Mouse (Mus musculus): ENCODE measurements around the gene 1110051M20Rik. TPM values are rescaled to one million over a fixed set of nuclear protein-coding genes. Genes with fewer than 3 reads are reported as not detected.

Gene 1110051M20Rik
- total and polyA plus RNA-seq, 3 experiments: 0.05 to 0.76 TPM; not detected in 1

GRCm38 (mm10) chr2:91455826-91456225 lies 11.3 kb upstream of the 1110051M20Rik start:
- no peak; the same call in 1 of the 2 replicates for ATAC-seq (ENCODE audit: extremely low read depth, insufficient number of reproducible peaks, low FRiP score, poor library complexity, severe bottlenecking)
- peaks cover 3% of the 10 kb centered on the region; the same call in 1 of the 2 replicates for H3K4me1 ChIP-seq (ENCODE audit: insufficient read depth, low read depth, low read length)
- no peak for DNase-seq (ENCODE audit: low spot score)

GRCm38 (mm10) chr2:91454434-91454833 lies 9.9 kb upstream of the 1110051M20Rik start:
- no peak for TF ChIP-seq POLR2AphosphoS5 (IDR thresholded peaks at IDR 0.05; ENCODE audit: insufficient replicate concordance, low read depth, low read length)
- TF ChIP-seq GATA1 (IDR thresholded peaks at IDR 0.05; ENCODE audit: borderline replicate concordance, low read length): no peak
- TF ChIP-seq GATA2 (IDR thresholded peaks at IDR 0.05; ENCODE audit: borderline replicate concordance, low read depth, low read length): no peak
- no peak for TF ChIP-seq TAL1 (conservative IDR thresholded peaks at IDR 0.05; ENCODE audit: low read depth, low read length)
- TF ChIP-seq CTCF (IDR thresholded peaks at IDR 0.05; ENCODE audit: low read depth, low read length): no peak
- Histone ChIP-seq H3K27me3 (ENCODE audit: insufficient read depth, low read length) (peaks cover 56% of the 10 kb centered on the region), H3K9me3 (replicated peaks) (no peaks in the 10 kb centered on the region), H3K36me3 (replicated peaks) (no peaks in the 10 kb centered on the region), H3K4me3 (ENCODE audit: low read depth, low read length) (no peak overlapping the region), H3K4me1 (ENCODE audit: insufficient read depth, low read depth, low read length) (peaks cover 3% of the 10 kb centered on the region; the same call in 1 of the 2 replicates)
- ATAC-seq (ENCODE audit: extremely low read depth, insufficient number of reproducible peaks, low FRiP score, poor library complexity, severe bottlenecking): no peak
- no peak for DNase-seq (ENCODE audit: low spot score)

More at GRCm38 (mm10) chr2:91455826-91456225, 11.3 kb upstream of the 1110051M20Rik start:
- no peak for TF ChIP-seq CTCF (IDR thresholded peaks at IDR 0.05; ENCODE audit: low read depth, low read length)
- TF ChIP-seq POLR2AphosphoS5 (IDR thresholded peaks at IDR 0.05; ENCODE audit: insufficient replicate concordance, low read depth, low read length): no peak
- TF ChIP-seq TAL1 (conservative IDR thresholded peaks at IDR 0.05; ENCODE audit: low read depth, low read length): no peak
- TF ChIP-seq GATA1 (IDR thresholded peaks at IDR 0.05; ENCODE audit: borderline replicate concordance, low read length): no peak
- TF ChIP-seq GATA2 (IDR thresholded peaks at IDR 0.05; ENCODE audit: borderline replicate concordance, low read depth, low read length): no peak
- Histone ChIP-seq H3K36me3 (replicated peaks) (no peaks in the 10 kb centered on the region), H3K4me3 (ENCODE audit: low read depth, low read length) (no peak overlapping the region), H3K27me3 (ENCODE audit: insufficient read depth, low read length) (peaks cover 64% of the 10 kb centered on the region), H3K9me3 (replicated peaks) (peaks cover 3% of the 10 kb centered on the region)

- H3K27me3 ChIP-seq (ENCODE audit: insufficient read depth, low read length): peaks cover 46% of the 10 kb centered on the region
- H3K4me1 ChIP-seq (ENCODE audit: insufficient read depth, low read depth, low read length): peaks cover 3% of the 10 kb centered on the region; the same call in 1 of the 2 replicates
- no peak overlapping the region for H3K4me3 ChIP-seq (ENCODE audit: low read depth, low read length)
- DNase-seq (ENCODE audit: low spot score) (no peak), ATAC-seq (ENCODE audit: extremely low read depth, insufficient number of reproducible peaks, low FRiP score, poor library complexity, severe bottlenecking) (no peak)
- no peaks in the 10 kb centered on the region for H3K36me3 ChIP-seq (replicated peaks)
- no peaks in the 10 kb centered on the region for H3K9me3 ChIP-seq (replicated peaks)
- no peak for TF ChIP-seq POLR2AphosphoS5 (IDR thresholded peaks at IDR 0.05; ENCODE audit: insufficient replicate concordance, low read depth, low read length)
- TF ChIP-seq GATA2 (IDR thresholded peaks at IDR 0.05; ENCODE audit: borderline replicate concordance, low read depth, low read length): no peak
- no peak for TF ChIP-seq CTCF (IDR thresholded peaks at IDR 0.05; ENCODE audit: low read depth, low read length)
- no peak for TF ChIP-seq GATA1 (IDR thresholded peaks at IDR 0.05; ENCODE audit: borderline replicate concordance, low read length)
- no peak for TF ChIP-seq TAL1 (conservative IDR thresholded peaks at IDR 0.05; ENCODE audit: low read depth, low read length)
Measured at GRCm38 (mm10) chr2:91453231-91454075, 8.9 kb upstream of the 1110051M20Rik start.

DNA sequence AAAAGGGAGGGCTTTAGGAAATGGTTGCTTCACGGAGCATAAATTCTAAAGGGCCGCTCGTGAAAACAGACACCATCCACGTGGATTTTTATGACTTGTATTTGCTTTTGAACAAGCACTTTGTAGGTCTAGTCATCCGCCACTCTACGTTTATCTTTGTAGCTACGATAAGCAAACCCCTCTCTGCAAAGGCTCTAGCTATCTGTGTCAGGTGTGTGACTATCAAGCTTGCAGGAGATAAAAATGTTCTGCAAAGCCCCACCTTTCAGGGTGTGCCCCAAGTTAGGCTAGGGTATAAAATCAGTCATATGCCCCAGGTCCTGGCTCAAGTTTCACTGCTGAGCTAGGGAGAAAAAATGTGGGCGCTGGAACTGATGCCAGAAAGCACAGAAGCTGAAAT lies 8.2 kb upstream of the 1110051M20Rik start:
- Histone ChIP-seq H3K27me3 (ENCODE audit: insufficient read depth, low read length) (peaks cover 43% of the 10 kb centered on the region), H3K4me3 (ENCODE audit: low read depth, low read length) (no peak overlapping the region), H3K36me3 (replicated peaks) (no peaks in the 10 kb centered on the region), H3K4me1 (ENCODE audit: insufficient read depth, low read depth, low read length) (peaks cover 1% of the 10 kb centered on the region; the same call in 1 of the 2 replicates), H3K9me3 (replicated peaks) (no peaks in the 10 kb centered on the region)
- no peak for TF ChIP-seq POLR2AphosphoS5 (IDR thresholded peaks at IDR 0.05; ENCODE audit: insufficient replicate concordance, low read depth, low read length)
- no peak for TF ChIP-seq CTCF (IDR thresholded peaks at IDR 0.05; ENCODE audit: low read depth, low read length)
- TF ChIP-seq TAL1 (conservative IDR thresholded peaks at IDR 0.05; ENCODE audit: low read depth, low read length): no peak
- TF ChIP-seq GATA1 (IDR thresholded peaks at IDR 0.05; ENCODE audit: borderline replicate concordance, low read length): no peak
- no peak for TF ChIP-seq GATA2 (IDR thresholded peaks at IDR 0.05; ENCODE audit: borderline replicate concordance, low read depth, low read length)
- DNase-seq (ENCODE audit: low spot score) (no peak), ATAC-seq (ENCODE audit: extremely low read depth, insufficient number of reproducible peaks, low FRiP score, poor library complexity, severe bottlenecking) (no peak)

- H3K4me1 ChIP-seq (ENCODE audit: insufficient read depth, low read depth, low read length): no peaks in the 10 kb centered on the region
- H3K4me3 ChIP-seq (ENCODE audit: low read depth, low read length): no peak overlapping the region
- 0 out of 2 replicates have a peak, but pooled peaks cover 2% of the 10 kb centered on the region for H3K9me3 ChIP-seq (replicated peaks)
- ATAC-seq (ENCODE audit: extremely low read depth, insufficient number of reproducible peaks, low FRiP score, poor library complexity, severe bottlenecking) (no peak), DNase-seq (ENCODE audit: low spot score) (no peak)
- no peaks in the 10 kb centered on the region for H3K36me3 ChIP-seq (replicated peaks)
- peaks cover 26% of the 10 kb centered on the region for H3K27me3 ChIP-seq (ENCODE audit: insufficient read depth, low read length)
- no peak for TF ChIP-seq CTCF (IDR thresholded peaks at IDR 0.05; ENCODE audit: low read depth, low read length)
- TF ChIP-seq TAL1 (conservative IDR thresholded peaks at IDR 0.05; ENCODE audit: low read depth, low read length): no peak
- TF ChIP-seq GATA2 (IDR thresholded peaks at IDR 0.05; ENCODE audit: borderline replicate concordance, low read depth, low read length): no peak
- no peak for TF ChIP-seq GATA1 (IDR thresholded peaks at IDR 0.05; ENCODE audit: borderline replicate concordance, low read length)
- no peak for TF ChIP-seq POLR2AphosphoS5 (IDR thresholded peaks at IDR 0.05; ENCODE audit: insufficient replicate concordance, low read depth, low read length)
Measured at GRCm38 (mm10) chr2:91450316-91450715, 5.8 kb upstream of the 1110051M20Rik start.

- Histone ChIP-seq H3K9me3 (replicated peaks) (0 out of 2 replicates have a peak, but pooled peaks cover 2% of the 10 kb centered on the region), H3K4me1 (ENCODE audit: insufficient read depth, low read depth, low read length) (no peaks in the 10 kb centered on the region), H3K4me3 (ENCODE audit: low read depth, low read length) (no peak overlapping the region), H3K27me3 (ENCODE audit: insufficient read depth, low read length) (peaks cover 20% of the 10 kb centered on the region), H3K36me3 (replicated peaks) (no peaks in the 10 kb centered on the region)
- ATAC-seq (ENCODE audit: extremely low read depth, insufficient number of reproducible peaks, low FRiP score, poor library complexity, severe bottlenecking) (no peak), DNase-seq (ENCODE audit: low spot score) (no peak)
- TF ChIP-seq CTCF (IDR thresholded peaks at IDR 0.05; ENCODE audit: low read depth, low read length) (no peak), TAL1 (conservative IDR thresholded peaks at IDR 0.05; ENCODE audit: low read depth, low read length) (no peak), GATA2 (IDR thresholded peaks at IDR 0.05; ENCODE audit: borderline replicate concordance, low read depth, low read length) (no peak), POLR2AphosphoS5 (IDR thresholded peaks at IDR 0.05; ENCODE audit: insufficient replicate concordance, low read depth, low read length) (no peak), GATA1 (IDR thresholded peaks at IDR 0.05; ENCODE audit: borderline replicate concordance, low read length) (no peak)
Measured at GRCm38 (mm10) chr2:91449662-91450061, 5.2 kb upstream of the 1110051M20Rik start.
